Mouse (Mus musculus) CH12.LX (cell line): ENCODE data around the gene Tedc1. TPM values are rescaled to one million over a fixed set of nuclear protein-coding genes. Genes with fewer than 3 reads are reported as not detected.

Experiments used
- DNase-seq: peaks from one replicate; pipeline ENCODE4 v3.0.0-alpha.2; 2013; ENCODE audit errors: extremely low read depth
- H3K27ac ChIP-seq: 2 replicates; pipeline ENCODE4 v1.5.1; 2012; ENCODE audit warnings: low read depth, mild to moderate bottlenecking, control low read depth, moderate library complexity; ENCODE audit not compliant: insufficient read depth
- H3K27me3 ChIP-seq: replicated peaks from 2 replicates; pipeline ENCODE3; 2012; ENCODE audit warnings: inconsistent platforms
- H3K36me3 ChIP-seq, 2 experiments: replicated peaks in 1 of 2; 2 replicates each; pipeline versions ENCODE3 to v1.6.1; 2012; ENCODE audit warnings: inconsistent platforms in 1 of 2, low read length in 1 of 2, mild to moderate bottlenecking in 1 of 2, mixed read lengths in 1 of 2, moderate library complexity in 1 of 2; ENCODE audit not compliant: control insufficient read depth in 1 of 2, insufficient read depth in 1 of 2
- H3K4me1 ChIP-seq, 2 experiments: 2 replicates each; pipeline ENCODE4 v1.6.1; 2012; ENCODE audit warnings: inconsistent platforms in 1 of 2, moderate library complexity in 1 of 2; ENCODE audit not compliant: insufficient read depth in 2 of 2, control insufficient read depth in 1 of 2
- H3K4me2 ChIP-seq: 2 replicates; pipeline ENCODE4 v1.6.1; 2012; ENCODE audit warnings: low read depth, mild to moderate bottlenecking, control low read depth; ENCODE audit not compliant: poor library complexity, insufficient read depth, severe bottlenecking
- H3K4me3 ChIP-seq, 3 experiments: fragments of 150-350 bp in 1 of 3; sonication (generic) in 1 of 3; replicated peaks in 1 of 3; 2 replicates each; pipeline versions ENCODE3 to v1.5.1; 2011 to 2012; ENCODE audit warnings: low read depth in 2 of 3, low read length in 2 of 3, mild to moderate bottlenecking in 2 of 3, moderate library complexity in 2 of 3, control low read depth in 1 of 3, improper control_type of control experiment in 1 of 3, inconsistent platforms in 1 of 3, mixed read lengths in 1 of 3; ENCODE audit not compliant: poor library complexity in 1 of 3
- H3K79me2 ChIP-seq: replicated peaks from 2 replicates; pipeline ENCODE4 v1.6.1; 2012; ENCODE audit warnings: mild to moderate bottlenecking, moderate library complexity; ENCODE audit not compliant: control insufficient read depth, poor library complexity, insufficient read depth, severe bottlenecking; ENCODE audit errors: extremely low read depth
- H3K9ac ChIP-seq: 2 replicates; pipeline ENCODE4 v1.6.1; 2012; ENCODE audit warnings: low read depth, mild to moderate bottlenecking, control low read depth, moderate library complexity; ENCODE audit not compliant: insufficient read depth
- H3K9me3 ChIP-seq: replicated peaks from 2 replicates; pipeline ENCODE3; 2012; ENCODE audit warnings: low read length, inconsistent platforms, mixed read lengths
- BHLHE40 ChIP-seq: IDR thresholded peaks from 2 replicates; pipeline ENCODE4 v1.6.1; 2011; ENCODE audit warnings: mild to moderate bottlenecking, low read depth, low read length, improper control_type of control experiment
- CHD1 ChIP-seq: IDR thresholded peaks from 2 replicates; pipeline ENCODE4 v1.6.1; 2012; ENCODE audit warnings: low read depth, low read length, improper control_type of control experiment, inconsistent platforms
- CHD2 ChIP-seq: IDR thresholded peaks from 2 replicates; pipeline ENCODE4 v1.6.1; 2011; ENCODE audit warnings: low read length, improper control_type of control experiment
- CTCF ChIP-seq, 2 experiments: IDR thresholded peaks in 1 of 2; conservative IDR thresholded peaks in 1 of 2; 2 replicates each; pipeline ENCODE4 v1.5.1; 2011 to 2012; ENCODE audit warnings: low read depth in 2 of 2, low read length in 2 of 2, improper control_type of control experiment in 1 of 2, inconsistent platforms in 1 of 2, mild to moderate bottlenecking in 1 of 2, moderate library complexity in 1 of 2
- E2F4 ChIP-seq: IDR thresholded peaks from 2 replicates; pipeline ENCODE4 v1.6.1; 2011; ENCODE audit warnings: low read depth, low read length, improper control_type of control experiment; ENCODE audit not compliant: insufficient replicate concordance
- ELF1 ChIP-seq: IDR thresholded peaks from 2 replicates; pipeline ENCODE4 v1.6.1; 2014; ENCODE audit warnings: low read depth, mild to moderate bottlenecking, inconsistent platforms, low read length, improper control_type of control experiment
- ETS1 ChIP-seq: conservative IDR thresholded peaks from 2 replicates; pipeline ENCODE4 v1.6.1; 2012; ENCODE audit warnings: low read depth, mild to moderate bottlenecking, inconsistent platforms, low read length, improper control_type of control experiment, moderate library complexity
- MAX ChIP-seq: IDR thresholded peaks from 2 replicates; pipeline ENCODE4 v1.6.1; 2011; ENCODE audit warnings: low read length, improper control_type of control experiment
- MEF2A ChIP-seq: IDR thresholded peaks from 2 replicates; pipeline ENCODE4 v1.6.1; 2014; ENCODE audit warnings: low read depth, mild to moderate bottlenecking, inconsistent platforms, low read length, improper control_type of control experiment, borderline replicate concordance
- POLR2AphosphoS2 ChIP-seq: IDR thresholded peaks from 2 replicates; pipeline ENCODE4 v1.6.1; 2011; ENCODE audit warnings: low read depth, low read length, improper control_type of control experiment
- RAD21 ChIP-seq: IDR thresholded peaks from 2 replicates; pipeline ENCODE4 v1.6.1; 2011; ENCODE audit warnings: low read depth, mild to moderate bottlenecking, low read length, improper control_type of control experiment, moderate library complexity
- RCOR1 ChIP-seq: conservative IDR thresholded peaks from 2 replicates; pipeline ENCODE4 v1.6.1; 2012; ENCODE audit warnings: low read depth, mild to moderate bottlenecking, inconsistent platforms, low read length, improper control_type of control experiment
- SMC3 ChIP-seq: IDR thresholded peaks from 2 replicates; pipeline ENCODE4 v1.6.1; 2011; ENCODE audit warnings: low read depth, low read length, improper control_type of control experiment
- USF2 ChIP-seq: conservative IDR thresholded peaks from 2 replicates; pipeline ENCODE4 v1.6.1; 2011; ENCODE audit warnings: low read depth, low read length, improper control_type of control experiment
- ZC3H11A ChIP-seq: IDR thresholded peaks from 2 replicates; pipeline ENCODE4 v1.6.1; 2012; ENCODE audit warnings: low read depth, mild to moderate bottlenecking, inconsistent platforms, low read length, improper control_type of control experiment
- ZMIZ1 ChIP-seq: IDR thresholded peaks from 2 replicates; pipeline ENCODE4 v1.6.1; 2012; ENCODE audit warnings: low read depth, mild to moderate bottlenecking, inconsistent platforms, low read length, improper control_type of control experiment
- ZNF384 ChIP-seq: IDR thresholded peaks from 2 replicates; pipeline ENCODE4 v1.6.1; 2012; ENCODE audit warnings: low read depth, low read length, improper control_type of control experiment, inconsistent platforms
- dilution Hi-C: fragments of 300-500 bp; cut with MboI; formaldehyde crosslinking; loops from 2 replicates; pipeline ENCODE4 v1.14.3; 2020; ENCODE audit warnings: low sequenced_read_pairs; ENCODE audit not compliant: extremely low pct_unique_long_range_greater_than_20kb, extremely low pct_ligation_motif_present
- in situ Hi-C: fragments of 300-500 bp; cut with MboI; formaldehyde crosslinking; loops from 3 replicates; pipeline ENCODE4 v1.14.3; 2019; ENCODE audit warnings: low sequenced_read_pairs, low pct_ligation_motif_present, low pct_unique_long_range_greater_than_20kb, mixed read lengths
- polyA plus RNA-seq: library from polyadenylated mRNA; unstranded; fragments of >175 nt; gene quantifications from 2 replicates; pipeline ENCODE4 v1.2.1, GENCODE M21; 2012; ENCODE audit warnings: low read depth; ENCODE audit not compliant: insufficient read length
- total RNA-seq, 2 experiments: library from RNA; depleted of rRNA; stranded (reverse); fragments of 300-350 nt in 1 of 2; fragments of >200 nt in 1 of 2; gene quantifications; 2 replicates each; pipeline ENCODE4 v1.2.3; 2012 to 2014

Tedc1 gene
- total and polyA plus RNA-seq, 3 experiments, result 6.4 to 14.0 (median 9.0) TPM

DNA sequence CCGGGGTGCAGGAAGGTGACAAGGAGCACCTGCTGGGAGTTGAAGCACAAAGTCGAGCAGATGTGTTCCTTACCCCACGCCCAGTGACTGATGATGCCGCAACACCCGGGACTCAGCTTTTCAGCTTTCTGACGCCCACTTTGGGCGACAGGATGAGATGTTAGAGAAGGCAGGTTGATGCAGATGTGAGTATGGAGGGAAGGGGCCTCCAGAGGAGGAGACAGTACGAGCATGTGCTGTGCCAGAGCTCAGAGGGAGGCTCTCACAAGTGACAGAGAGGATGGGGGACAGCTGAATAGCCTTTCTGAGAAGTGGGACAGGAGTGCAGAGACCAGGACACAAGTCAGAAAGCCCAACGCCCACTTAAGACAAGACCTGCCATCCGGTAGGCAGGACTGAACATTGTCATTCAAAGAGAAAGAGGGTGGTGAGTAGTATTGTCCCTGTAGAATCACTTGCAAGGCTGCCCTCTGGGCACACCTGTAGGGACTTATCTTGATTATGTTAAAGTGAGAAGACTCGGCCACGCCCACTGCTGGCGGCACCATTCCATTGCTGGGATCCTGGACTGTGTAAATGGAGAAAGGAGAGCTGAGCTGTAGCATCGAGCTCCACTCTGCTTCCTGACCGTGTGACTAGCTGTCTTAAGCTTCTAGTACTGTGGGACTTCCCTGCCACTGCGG is 41.2 kb upstream of the Tedc1 start:
- dilution Hi-C loops, result no loop called here
- H3K36me3 ChIP-seq, result peaks cover 57 to 90% of the 10 kb centered on the region in 2 experiments
- in situ Hi-C loops, result no loop called here

DNA sequence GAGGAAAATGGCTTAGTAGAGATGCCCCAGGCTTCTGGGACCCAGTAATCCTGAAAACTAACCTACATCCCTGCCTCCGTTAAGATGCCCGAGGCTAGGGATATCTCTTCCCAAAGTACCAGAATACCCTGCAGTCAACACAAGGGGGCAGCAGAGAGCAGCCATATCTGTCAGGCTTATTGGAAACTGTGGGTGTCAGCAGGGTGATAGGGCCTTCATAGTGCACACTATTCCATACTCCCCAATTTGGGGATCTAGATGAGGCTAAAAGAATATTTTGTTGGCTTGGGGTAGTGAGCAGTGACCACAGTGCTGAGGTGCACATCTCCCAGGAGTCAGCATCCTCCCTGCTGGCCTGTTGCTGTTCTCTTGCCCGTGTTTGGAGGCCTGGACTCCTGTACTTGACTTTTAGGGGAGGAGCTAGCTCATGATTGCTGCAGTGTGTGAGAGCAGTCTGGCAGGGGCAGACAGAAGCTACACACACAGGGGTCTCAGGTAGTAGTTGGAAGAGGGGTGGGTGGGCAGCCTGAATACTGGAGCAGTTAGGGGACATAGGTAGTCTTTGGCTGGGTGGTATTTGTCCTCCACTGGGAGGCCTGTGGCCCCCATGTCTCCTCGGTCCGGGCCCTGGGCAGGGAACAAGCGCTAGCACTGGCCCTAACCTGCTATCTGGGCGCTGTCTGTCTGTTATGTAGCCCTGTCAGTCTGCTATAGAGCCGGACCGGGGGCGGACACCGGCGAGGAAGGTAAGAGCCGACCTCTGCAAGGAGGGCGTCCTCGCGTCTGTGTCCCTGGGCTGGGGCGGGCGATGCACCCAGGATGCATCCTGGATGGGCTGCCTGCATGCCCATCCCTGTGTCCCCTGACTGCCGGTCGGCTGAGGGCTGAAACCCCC is 36.5 kb upstream of the Tedc1 start:
- Histone ChIP-seq H3K9ac (no peak overlapping the region), H3K79me2 (no peaks in the 10 kb centered on the region), H3K4me1 (peaks cover 4 to 31% of the 10 kb centered on the region in 2 experiments; a peak in 2 of 4 replicates), H3K9me3 (no peaks in the 10 kb centered on the region), H3K27ac (no peak overlapping the region), H3K4me3 (no peak overlapping the region), H3K36me3 (peaks cover 86 to 98% of the 10 kb centered on the region in 2 experiments), H3K27me3 (no peaks in the 10 kb centered on the region), H3K4me2 (no peak overlapping the region)
- in situ Hi-C loops, result no loop called here
- DNase-seq, result peak; percentile 69
- dilution Hi-C loops, result no loop called here
- TF ChIP-seq E2F4, result no peak
- no peak for TF ChIP-seq CHD2
- TF ChIP-seq CTCF (conservative IDR thresholded peaks at IDR 0.05 in 1 of 2, IDR thresholded peaks at IDR 0.05 in 1 of 2; ENCODE audit: low read depth in 2 of 2, low read length in 2 of 2), result peak; percentile 81 to 88
- no peak for TF ChIP-seq MAX
- no peak for TF ChIP-seq ZMIZ1
- no peak for TF ChIP-seq RCOR1
- TF ChIP-seq SMC3, result peak; percentile 62
- TF ChIP-seq ZNF384, result no peak
- no peak for TF ChIP-seq ELF1
- TF ChIP-seq RAD21, result peak; percentile 23
- TF ChIP-seq USF2, result no peak
- no peak for TF ChIP-seq CHD1
- no peak for TF ChIP-seq POLR2AphosphoS2

More for the DNA sequence above, 41.2 kb upstream of the Tedc1 start:
- Histone ChIP-seq H3K4me1 (peaks cover 4 to 38% of the 10 kb centered on the region in 2 experiments; a peak in 2 of 4 replicates), H3K4me3 (no peak overlapping the region), H3K27me3 (no peaks in the 10 kb centered on the region), H3K9me3 (no peaks in the 10 kb centered on the region), H3K4me2 (no peak overlapping the region), H3K9ac (no peak overlapping the region), H3K27ac (no peak overlapping the region), H3K79me2 (peaks cover 10% of the 10 kb centered on the region; the same call in 1 of the 2 replicates)
- no peak for TF ChIP-seq ZC3H11A
- TF ChIP-seq CHD2, result no peak
- TF ChIP-seq CHD1, result no peak
- no peak for TF ChIP-seq BHLHE40
- TF ChIP-seq MEF2A, result no peak
- no peak for TF ChIP-seq ETS1
- no peak for DNase-seq
